Mouse (Mus musculus): ENCODE data around the gene Taf5l. TPM values are rescaled to one million over a fixed set of nuclear protein-coding genes. Genes with fewer than 3 reads are reported as not detected.
A peak's percentile ranks its signal among the peaks of the same experiment; 100 is the strongest.
"Not testable (repeated sequence)": the region's sequence is repeated elsewhere in the genome, so short reads cannot be mapped to it uniquely, and the experiment has no call there.

Gene Taf5l
- polyA plus RNA-seq, 1 experiment from 2014 or later = 38.7 TPM

GRCm38 (mm10) chr8:124042201-124042600 lies 21.0 kb upstream of the Taf5l start:
- WGBS = 85% methylated on average over 1 of the region's 1 CpGs
- ATAC-seq (ENCODE audit: low FRiP score) = no peak
- Histone ChIP-seq H3K4me1 (no peaks in the 10 kb centered on the region), H3K9ac (no peak overlapping the region), H3K9me3 (no peaks in the 10 kb centered on the region), H3K27ac (no peak overlapping the region), H3K27me3 (no peaks in the 10 kb centered on the region), H3K4me2 (no peak overlapping the region), H3K4me3 (replicated peaks) (no peak overlapping the region), H3K36me3 (replicated peaks) (peaks cover 74% of the 10 kb centered on the region)

GRCm38 (mm10) chr8:124039351-124039750 lies 18.2 kb upstream of the Taf5l start:
- peaks cover 78% of the 10 kb centered on the region for H3K36me3 ChIP-seq (replicated peaks)
- no peak overlapping the region for H3K4me3 ChIP-seq (replicated peaks)
- ATAC-seq (ENCODE audit: low FRiP score) = no peak
- H3K9ac ChIP-seq = no peak overlapping the region
- H3K4me2 ChIP-seq = no peak overlapping the region
- 83% methylated on average over 4 of the region's 4 CpGs for WGBS
- no peaks in the 10 kb centered on the region for H3K9me3 ChIP-seq
- no peak overlapping the region for H3K27ac ChIP-seq
- H3K4me1 ChIP-seq = no peaks in the 10 kb centered on the region
- no peaks in the 10 kb centered on the region for H3K27me3 ChIP-seq

- Histone ChIP-seq H3K9ac (no peak overlapping the region), H3K27ac (no peak overlapping the region), H3K4me2 (no peak overlapping the region), H3K27me3 (no peaks in the 10 kb centered on the region), H3K36me3 (replicated peaks) (peaks cover 78% of the 10 kb centered on the region), H3K9me3 (no peaks in the 10 kb centered on the region), H3K4me1 (no peaks in the 10 kb centered on the region), H3K4me3 (replicated peaks) (no peak overlapping the region)
- 92% methylated on average over 7 of the region's 7 CpGs for WGBS
- ATAC-seq (ENCODE audit: low FRiP score) = no peak
Observed at GRCm38 (mm10) chr8:124038121-124038520, 16.9 kb upstream of the Taf5l start.

- WGBS = 69% methylated on average over 5 of the region's 5 CpGs
- Histone ChIP-seq H3K9ac (no peak overlapping the region), H3K4me3 (replicated peaks) (no peak overlapping the region), H3K9me3 (no peaks in the 10 kb centered on the region), H3K27me3 (no peaks in the 10 kb centered on the region), H3K4me2 (no peak overlapping the region), H3K4me1 (no peaks in the 10 kb centered on the region), H3K36me3 (replicated peaks) (peaks cover 75% of the 10 kb centered on the region), H3K27ac (no peak overlapping the region)
- no peak for ATAC-seq (ENCODE audit: low FRiP score)
Observed at GRCm38 (mm10) chr8:124033400-124033799, 12.2 kb upstream of the Taf5l start.

- WGBS = 94% methylated on average over 6 of the region's 6 CpGs
- no peak for ATAC-seq (ENCODE audit: low FRiP score)
- no peaks in the 10 kb centered on the region for H3K27me3 ChIP-seq
- no peaks in the 10 kb centered on the region for H3K9me3 ChIP-seq
- no peaks in the 10 kb centered on the region for H3K4me1 ChIP-seq
- H3K27ac ChIP-seq = no peak overlapping the region
- H3K4me3 ChIP-seq (replicated peaks) = no peak overlapping the region
- no peak overlapping the region for H3K4me2 ChIP-seq
- peaks cover 68% of the 10 kb centered on the region for H3K36me3 ChIP-seq (replicated peaks)
- no peak overlapping the region for H3K9ac ChIP-seq
Observed at GRCm38 (mm10) chr8:124027831-124028230, 6.6 kb upstream of the Taf5l start.

- not testable (repeated sequence) for ATAC-seq (ENCODE audit: low FRiP score); H3K27ac ChIP-seq
- H3K36me3 ChIP-seq (replicated peaks) = peaks cover 62% of the 10 kb centered on the region
Observed at GRCm38 (mm10) chr8:124026265-124026664, 5.1 kb upstream of the Taf5l start.

GRCm38 (mm10) chr8:124020439-124021236 lies 559 bp downstream of the Taf5l start:
- Histone ChIP-seq H3K4me3 (replicated peaks) (peak overlapping the region; percentile 79), H3K4me2 (peak overlapping the region; percentile 71), H3K9me3 (no peaks in the 10 kb centered on the region), H3K4me1 (peaks cover 37% of the 10 kb centered on the region), H3K27ac (peak overlapping the region; percentile 95), H3K36me3 (replicated peaks) (peaks cover 11% of the 10 kb centered on the region), H3K9ac (peak overlapping the region; percentile 80), H3K27me3 (no peaks in the 10 kb centered on the region)
- ATAC-seq (ENCODE audit: low FRiP score) = peak; percentile 85
- WGBS = 1% methylated on average over 38 of the region's 87 CpGs

More at GRCm38 (mm10) chr8:124026265-124026664, 5.1 kb upstream of the Taf5l start:
- H3K4me2 ChIP-seq; H3K4me1 ChIP-seq; H3K27me3 ChIP-seq; H3K9me3 ChIP-seq; H3K4me3 ChIP-seq (replicated peaks); H3K9ac ChIP-seq: not testable (repeated sequence)
- 84% methylated on average over 2 of the region's 2 CpGs for WGBS

GRCm38 (mm10) chr8:124019782-124020181 lies 1.4 kb downstream of the Taf5l start:
- Histone ChIP-seq H3K36me3 (replicated peaks) (0 out of 2 replicates have a peak, but pooled peaks cover 8% of the 10 kb centered on the region), H3K27ac (no peak overlapping the region), H3K4me2 (peak overlapping the region; percentile 71), H3K9me3 (no peaks in the 10 kb centered on the region), H3K27me3 (no peaks in the 10 kb centered on the region), H3K9ac (peak overlapping the region; percentile 80; the same call in 1 of the 2 replicates), H3K4me3 (replicated peaks) (peak overlapping the region; percentile 79), H3K4me1 (peaks cover 37% of the 10 kb centered on the region)
- WGBS = 38% methylated on average over 13 of the region's 13 CpGs
- ATAC-seq (ENCODE audit: low FRiP score) = no peak

- no peak overlapping the region for H3K9ac ChIP-seq
- no peak for ATAC-seq (ENCODE audit: low FRiP score)
- no peak overlapping the region for H3K4me3 ChIP-seq (replicated peaks)
- peaks cover 19% of the 10 kb centered on the region for H3K4me1 ChIP-seq
- H3K36me3 ChIP-seq (replicated peaks) = peaks cover under 1% of the 10 kb centered on the region; the same call in 1 of the 2 replicates
- no peak overlapping the region for H3K27ac ChIP-seq
- 91% methylated on average over 3 of the region's 3 CpGs for WGBS
- H3K9me3 ChIP-seq = no peaks in the 10 kb centered on the region
- no peaks in the 10 kb centered on the region for H3K27me3 ChIP-seq
- no peak overlapping the region for H3K4me2 ChIP-seq
Observed at GRCm38 (mm10) chr8:124014751-124015150, 6.4 kb downstream of the Taf5l start.

- WGBS = 91% methylated on average over 7 of the region's 7 CpGs
Observed at GRCm38 (mm10) chr8:124014299-124014698, 6.9 kb downstream of the Taf5l start.

GRCm38 (mm10) chr8:124011989-124012586 lies 9.1 kb downstream of the Taf5l start:
- ATAC-seq (ENCODE audit: low FRiP score) = no peak
- Histone ChIP-seq H3K4me2 (no peak overlapping the region), H3K27me3 (no peaks in the 10 kb centered on the region), H3K9ac (no peak overlapping the region), H3K36me3 (replicated peaks) (peaks cover 25% of the 10 kb centered on the region), H3K9me3 (no peaks in the 10 kb centered on the region), H3K4me1 (no peaks in the 10 kb centered on the region), H3K27ac (no peak overlapping the region), H3K4me3 (replicated peaks) (no peak overlapping the region)
- 95% methylated on average over 3 of the region's 3 CpGs for WGBS

More at GRCm38 (mm10) chr8:124014299-124014698, 6.9 kb downstream of the Taf5l start:
- H3K4me1 ChIP-seq = peaks cover 15% of the 10 kb centered on the region
- not testable (repeated sequence) for H3K4me3 ChIP-seq (replicated peaks); H3K9me3 ChIP-seq; ATAC-seq (ENCODE audit: low FRiP score); H3K36me3 ChIP-seq (replicated peaks); H3K4me2 ChIP-seq; H3K27ac ChIP-seq; H3K27me3 ChIP-seq; H3K9ac ChIP-seq

- Histone ChIP-seq H3K27ac (no peak overlapping the region), H3K9me3 (no peaks in the 10 kb centered on the region), H3K4me1 (no peaks in the 10 kb centered on the region), H3K36me3 (replicated peaks) (peaks cover 30% of the 10 kb centered on the region), H3K27me3 (no peaks in the 10 kb centered on the region), H3K4me2 (no peak overlapping the region), H3K4me3 (replicated peaks) (no peak overlapping the region), H3K9ac (no peak overlapping the region)
- ATAC-seq (ENCODE audit: low FRiP score) = no peak
- WGBS = 92% methylated on average over 3 of the region's 3 CpGs
Observed at GRCm38 (mm10) chr8:124011580-124011979, 9.6 kb downstream of the Taf5l start.

All from forebrain, embryonic 12.5 days (tissue).